Mouse (Mus musculus): ENCODE results near the gene Fezf1. TPM values are rescaled to one million over a fixed set of nuclear protein-coding genes. Genes with fewer than 3 reads are reported as not detected.

Gene Fezf1
- polyA plus RNA-seq, 1 experiment: not detected

- H3K27me3 ChIP-seq (replicated peaks; ENCODE audit: control insufficient read depth, insufficient read depth, low read length): peaks cover 17% of the 10 kb centered on the region
Observed at GRCm38 (mm10) chr6:23252196-23253135, 4.3 kb upstream of the Fezf1 start.

DNA sequence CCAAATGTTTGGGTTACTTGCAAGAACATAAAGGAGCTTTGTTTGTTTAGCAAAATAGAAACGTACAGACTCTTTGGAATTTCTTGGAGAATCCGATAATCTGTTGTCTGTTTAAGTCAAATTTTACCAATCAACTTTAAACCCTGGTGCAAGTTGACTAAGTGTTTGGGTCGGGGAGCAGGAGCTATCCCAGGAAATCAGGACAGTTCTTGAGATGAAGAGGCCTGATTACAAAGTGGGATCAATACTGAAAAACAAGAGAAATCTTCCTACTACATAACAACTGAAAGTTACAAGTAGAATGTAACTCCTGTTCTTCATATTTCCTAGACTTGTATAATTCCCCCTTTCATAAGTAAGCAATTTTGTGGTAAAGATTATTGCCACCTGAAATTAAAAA, 3.3 kb upstream of the Fezf1 start:
- H3K27me3 ChIP-seq (replicated peaks; ENCODE audit: control insufficient read depth, insufficient read depth, low read length): peaks cover 17% of the 10 kb centered on the region
- 10% methylated on average over 3 of the region's 3 CpGs for WGBS
- TF ChIP-seq CTCF (conservative IDR thresholded peaks at IDR 0.05; ENCODE audit: insufficient read depth, insufficient read length, low read depth, low read length) (no peak), POLR2A (IDR thresholded peaks at IDR 0.05; ENCODE audit: low read depth, low read length) (no peak)

More at GRCm38 (mm10) chr6:23252196-23253135, 4.3 kb upstream of the Fezf1 start:
- WGBS: 6% methylated on average over 20 of the region's 20 CpGs
- Histone ChIP-seq H3K36me3 (ENCODE audit: control insufficient read depth, insufficient read depth, low read length) (no peaks in the 10 kb centered on the region), H3K4me1 (ENCODE audit: control insufficient read depth, insufficient read depth, low read length) (no peaks in the 10 kb centered on the region), H3K4me3 (ENCODE audit: insufficient read depth, low read depth, low read length) (no peak overlapping the region), H3K27ac (ENCODE audit: insufficient read depth, low read depth, low read length) (no peak overlapping the region)
- TF ChIP-seq POLR2A (IDR thresholded peaks at IDR 0.05; ENCODE audit: low read depth, low read length): no peak
- TF ChIP-seq CTCF (conservative IDR thresholded peaks at IDR 0.05; ENCODE audit: insufficient read depth, insufficient read length, low read depth, low read length): no peak
- peak; percentile 14 for DNase-seq

GRCm38 (mm10) chr6:23250288-23250955, 2.3 kb upstream of the Fezf1 start:
- no peak for TF ChIP-seq CTCF (conservative IDR thresholded peaks at IDR 0.05; ENCODE audit: insufficient read depth, insufficient read length, low read depth, low read length)
- TF ChIP-seq POLR2A (IDR thresholded peaks at IDR 0.05; ENCODE audit: low read depth, low read length): no peak
- Histone ChIP-seq H3K4me1 (ENCODE audit: control insufficient read depth, insufficient read depth, low read length) (no peaks in the 10 kb centered on the region), H3K36me3 (ENCODE audit: control insufficient read depth, insufficient read depth, low read length) (no peaks in the 10 kb centered on the region), H3K27ac (ENCODE audit: insufficient read depth, low read depth, low read length) (no peak overlapping the region), H3K27me3 (replicated peaks; ENCODE audit: control insufficient read depth, insufficient read depth, low read length) (peaks cover 17% of the 10 kb centered on the region), H3K4me3 (ENCODE audit: insufficient read depth, low read depth, low read length) (no peak overlapping the region)
- 6% methylated on average over 22 of the region's 22 CpGs for WGBS
- DNase-seq: no peak

More for the DNA sequence above, 3.3 kb upstream of the Fezf1 start:
- H3K27ac ChIP-seq (ENCODE audit: insufficient read depth, low read depth, low read length): no peak overlapping the region
- H3K4me3 ChIP-seq (ENCODE audit: insufficient read depth, low read depth, low read length): no peak overlapping the region
- H3K36me3 ChIP-seq (ENCODE audit: control insufficient read depth, insufficient read depth, low read length): no peaks in the 10 kb centered on the region
- DNase-seq: no peak
- no peaks in the 10 kb centered on the region for H3K4me1 ChIP-seq (ENCODE audit: control insufficient read depth, insufficient read depth, low read length)

DNA sequence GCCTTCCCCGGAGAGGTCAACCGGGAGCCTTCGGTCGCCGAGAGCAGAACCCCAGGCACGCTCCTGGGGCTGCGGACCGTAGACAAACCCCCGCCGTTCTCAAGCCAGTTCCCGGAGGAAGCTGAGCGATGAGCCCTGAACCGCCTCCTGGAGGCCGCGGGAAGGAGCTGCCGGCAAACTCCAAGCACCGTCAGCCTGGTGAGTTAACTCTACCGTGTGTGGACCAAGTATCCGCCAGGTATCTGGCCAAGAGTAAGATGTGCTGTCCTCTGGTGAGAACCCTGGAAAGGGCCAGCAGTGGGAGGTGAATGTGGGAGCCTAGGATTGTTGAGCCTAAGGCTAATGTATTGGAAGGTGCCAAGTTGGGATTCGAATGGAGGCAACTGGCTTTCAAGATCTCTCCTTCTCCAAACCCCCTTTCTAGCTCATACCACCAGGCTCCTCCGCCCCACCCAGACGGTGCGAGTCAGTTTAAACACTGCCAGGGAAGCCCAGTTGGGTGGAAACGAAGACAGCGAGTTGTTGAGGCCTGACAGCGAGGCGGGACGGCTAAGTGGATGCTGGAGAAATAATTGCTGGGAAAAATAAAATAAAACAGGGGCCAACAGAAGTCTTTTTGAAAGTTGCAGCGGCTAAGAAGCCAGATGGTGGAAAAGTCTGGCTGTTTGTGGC, 1.6 kb upstream of the Fezf1 start:
- Histone ChIP-seq H3K36me3 (ENCODE audit: control insufficient read depth, insufficient read depth, low read length) (no peaks in the 10 kb centered on the region), H3K4me3 (ENCODE audit: insufficient read depth, low read depth, low read length) (no peak overlapping the region), H3K27ac (ENCODE audit: insufficient read depth, low read depth, low read length) (no peak overlapping the region), H3K27me3 (replicated peaks; ENCODE audit: control insufficient read depth, insufficient read depth, low read length) (peaks cover 15% of the 10 kb centered on the region), H3K4me1 (ENCODE audit: control insufficient read depth, insufficient read depth, low read length) (no peaks in the 10 kb centered on the region)
- WGBS: 4% methylated on average over 29 of the region's 29 CpGs
- DNase-seq: no peak
- TF ChIP-seq POLR2A (IDR thresholded peaks at IDR 0.05; ENCODE audit: low read depth, low read length) (no peak), CTCF (conservative IDR thresholded peaks at IDR 0.05; ENCODE audit: insufficient read depth, insufficient read length, low read depth, low read length) (no peak)

GRCm38 (mm10) chr6:23249053-23249401, 865 bp upstream of the Fezf1 start:
- H3K27ac ChIP-seq (ENCODE audit: insufficient read depth, low read depth, low read length): no peak overlapping the region
- WGBS: 3% methylated on average over 24 of the region's 24 CpGs
- peaks cover 15% of the 10 kb centered on the region for H3K27me3 ChIP-seq (replicated peaks; ENCODE audit: control insufficient read depth, insufficient read depth, low read length)
- TF ChIP-seq POLR2A (IDR thresholded peaks at IDR 0.05; ENCODE audit: low read depth, low read length) (no peak), CTCF (conservative IDR thresholded peaks at IDR 0.05; ENCODE audit: insufficient read depth, insufficient read length, low read depth, low read length) (no peak)
- H3K4me1 ChIP-seq (ENCODE audit: control insufficient read depth, insufficient read depth, low read length): no peaks in the 10 kb centered on the region
- no peaks in the 10 kb centered on the region for H3K36me3 ChIP-seq (ENCODE audit: control insufficient read depth, insufficient read depth, low read length)
- DNase-seq: no peak
- H3K4me3 ChIP-seq (ENCODE audit: insufficient read depth, low read depth, low read length): no peak overlapping the region

- Histone ChIP-seq H3K27me3 (replicated peaks; ENCODE audit: control insufficient read depth, insufficient read depth, low read length) (peaks cover 15% of the 10 kb centered on the region), H3K4me1 (ENCODE audit: control insufficient read depth, insufficient read depth, low read length) (no peaks in the 10 kb centered on the region)
- no peak for DNase-seq
Observed at GRCm38 (mm10) chr6:23247512-23248312, 450 bp downstream of the Fezf1 start.

More at GRCm38 (mm10) chr6:23247512-23248312, 450 bp downstream of the Fezf1 start:
- no peak overlapping the region for H3K27ac ChIP-seq (ENCODE audit: insufficient read depth, low read depth, low read length)
- no peak overlapping the region for H3K4me3 ChIP-seq (ENCODE audit: insufficient read depth, low read depth, low read length)
- 2% methylated on average over 61 of the region's 61 CpGs for WGBS
- H3K36me3 ChIP-seq (ENCODE audit: control insufficient read depth, insufficient read depth, low read length): no peaks in the 10 kb centered on the region
- TF ChIP-seq POLR2A (IDR thresholded peaks at IDR 0.05; ENCODE audit: low read depth, low read length): no peak
- TF ChIP-seq CTCF (conservative IDR thresholded peaks at IDR 0.05; ENCODE audit: insufficient read depth, insufficient read length, low read depth, low read length): no peak

Data from kidney, adult 2 months (tissue).